ENCODE assay signal across 9 mouse cellular contexts in the genomic region with DNA sequence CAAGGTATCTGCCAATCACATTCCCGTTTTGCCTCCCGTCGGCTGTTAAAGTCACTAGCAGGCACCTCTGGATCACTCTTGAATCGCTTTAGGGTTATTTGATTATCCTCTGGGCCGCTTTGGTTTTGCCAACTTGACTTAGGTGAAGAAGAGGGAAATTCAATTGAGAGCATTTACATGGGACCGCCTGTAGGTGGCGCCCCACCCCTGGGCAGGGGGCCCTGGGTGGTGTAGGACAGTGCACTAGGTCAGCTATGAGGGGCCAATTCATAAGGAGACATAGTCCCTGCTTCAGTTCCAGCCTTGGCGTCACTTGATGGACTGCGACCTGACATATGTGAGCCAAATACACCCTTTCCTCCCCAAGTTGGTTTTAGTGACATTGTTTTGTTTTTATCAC. TPM values are rescaled to one million over a fixed set of nuclear protein-coding genes. Genes with fewer than 3 reads are reported as not detected.
DNase-seq lines count a peak whose midpoint lies in the region; ATAC-seq and TF ChIP-seq lines count a peak whose summit lies in the region.
"Had no signal": no experiment of that assay in that cellular context is flagged by ENCODE, and none has a peak within 500 bp of the region (broad histone marks: within the 10 kb centered on the region; RNA-seq: fewer than 3 reads in every experiment).

No protein-coding gene starts in this region.

- no peak overlapping the region for H3K4me2 ChIP-seq in hindbrain, postnatal 0 days (ENCODE audit: low read depth, low read length)
- no peak overlapping the region for H3K4me2 ChIP-seq in hindbrain, embryonic 16.5 days (ENCODE audit: low read length)
- H3K4me2 ChIP-seq in stomach, postnatal 0 days (replicated peaks; ENCODE audit: low read depth): no peak overlapping the region
- H3K4me2 ChIP-seq in hindbrain, embryonic 14.5 days (replicated peaks): no peak overlapping the region
- H3K4me2 ChIP-seq: limb, embryonic 13.5 days had no signal

- no peak for ATAC-seq in hindbrain, postnatal 0 days
- ATAC-seq in hindbrain, embryonic 16.5 days: no peak
- ATAC-seq in CD4-positive, CD25-positive, alpha-beta regulatory T cell, adult 4 months: peak; percentile 58
- no peak for ATAC-seq in stomach, postnatal 0 days (ENCODE audit: low FRiP score, low TSS enrichment)
- ATAC-seq in hindbrain, embryonic 14.5 days (ENCODE audit: low FRiP score): no peak

- no peak for DNase-seq in hindbrain, postnatal 0 days (ENCODE audit: low spot score)
- peak; percentile 84 for DNase-seq in adrenal gland, postnatal 14 days
- peak; percentile 31 to 37 for DNase-seq in lung, adult 18-20 months
- DNase-seq in stomach, postnatal 0 days (ENCODE audit: low spot score): peak; percentile 24
- no peak for DNase-seq in layer of hippocampus, adult 18-20 months (ENCODE audit: low spot score in 2 of 2)
- DNase-seq in hindbrain, embryonic 14.5 days (ENCODE audit: low spot score): no peak

- no peak for TF ChIP-seq EP300 in stomach, postnatal 0 days (optimal IDR thresholded peaks at IDR 0.05)

- no peak overlapping the region for H3K27ac ChIP-seq in hindbrain, postnatal 0 days
- H3K27ac ChIP-seq in hindbrain, embryonic 16.5 days (ENCODE audit: low read depth, low read length): no peak overlapping the region
- no peak overlapping the region for H3K27ac ChIP-seq in stomach, postnatal 0 days (replicated peaks)
- H3K27ac ChIP-seq in hindbrain, embryonic 14.5 days: no peak overlapping the region
- H3K27ac ChIP-seq: limb, embryonic 13.5 days had no signal

- H3K9ac ChIP-seq in hindbrain, postnatal 0 days (replicated peaks; ENCODE audit: low read length): no peak overlapping the region
- H3K9ac ChIP-seq in hindbrain, embryonic 16.5 days (ENCODE audit: low read depth, low read length): no peak overlapping the region
- H3K9ac ChIP-seq in stomach, postnatal 0 days (ENCODE audit: low read length): no peak overlapping the region
- no peak overlapping the region for H3K9ac ChIP-seq in hindbrain, embryonic 14.5 days
- H3K9ac ChIP-seq: limb, embryonic 13.5 days had no signal

- peak; percentile 72 for TF ChIP-seq CTCF in hindbrain, postnatal 0 days (IDR thresholded peaks at IDR 0.05; ENCODE audit: low read depth)
- peak; percentile 78 for TF ChIP-seq CTCF in stomach, postnatal 0 days (IDR thresholded peaks at IDR 0.05; ENCODE audit: low read depth)

- no peak overlapping the region for H3K4me3 ChIP-seq in hindbrain, postnatal 0 days (ENCODE audit: low read length)
- no peak overlapping the region for H3K4me3 ChIP-seq in hindbrain, embryonic 16.5 days (ENCODE audit: low read length)
- H3K4me3 ChIP-seq in stomach, postnatal 0 days (ENCODE audit: low read depth, low read length): no peak overlapping the region
- H3K4me3 ChIP-seq in hindbrain, embryonic 14.5 days (replicated peaks; ENCODE audit: low read length): no peak overlapping the region
- H3K4me3 ChIP-seq: limb, embryonic 13.5 days had no signal

- WGBS in hindbrain, postnatal 0 days: 48% methylated on average over 9 of the region's 9 CpGs
- WGBS in hindbrain, embryonic 16.5 days: 48% methylated on average over 9 of the region's 9 CpGs
- 48% methylated on average over 9 of the region's 9 CpGs for WGBS in stomach, postnatal 0 days
- 56% methylated on average over 9 of the region's 9 CpGs for WGBS in hindbrain, embryonic 14.5 days

- no peaks in the 10 kb centered on the region for H3K4me1 ChIP-seq in hindbrain, postnatal 0 days (ENCODE audit: insufficient read depth, low read length)
- H3K4me1 ChIP-seq in hindbrain, embryonic 16.5 days (ENCODE audit: control insufficient read depth, insufficient read depth, low read depth, low read length): no peaks in the 10 kb centered on the region
- H3K4me1 ChIP-seq in stomach, postnatal 0 days (replicated peaks; ENCODE audit: control insufficient read depth, insufficient read depth): no peaks in the 10 kb centered on the region
- no peaks in the 10 kb centered on the region for H3K4me1 ChIP-seq in hindbrain, embryonic 14.5 days (replicated peaks; ENCODE audit: control insufficient read depth, insufficient read depth, low read length)
- H3K4me1 ChIP-seq: limb, embryonic 13.5 days had no signal

- no peaks in the 10 kb centered on the region for H3K36me3 ChIP-seq in hindbrain, postnatal 0 days (ENCODE audit: insufficient read depth, low read length)
- peaks cover 4% of the 10 kb centered on the region; the same call in 1 of the 2 replicates for H3K36me3 ChIP-seq in hindbrain, embryonic 16.5 days (ENCODE audit: control insufficient read depth, insufficient read depth, low read length)
- no peaks in the 10 kb centered on the region for H3K36me3 ChIP-seq in stomach, postnatal 0 days (ENCODE audit: control insufficient read depth, insufficient read depth, low read length)
- no peaks in the 10 kb centered on the region for H3K36me3 ChIP-seq in hindbrain, embryonic 14.5 days (replicated peaks; ENCODE audit: control insufficient read depth, insufficient read depth)
- H3K36me3 ChIP-seq: limb, embryonic 13.5 days had no signal

- H3K9me3 ChIP-seq in hindbrain, postnatal 0 days (ENCODE audit: low read length): no peaks in the 10 kb centered on the region
- no peaks in the 10 kb centered on the region; the same call in 1 of the 2 replicates for H3K9me3 ChIP-seq in hindbrain, embryonic 16.5 days (ENCODE audit: control insufficient read depth, low read length)
- H3K9me3 ChIP-seq in stomach, postnatal 0 days (ENCODE audit: control insufficient read depth, low read length): no peaks in the 10 kb centered on the region
- no peaks in the 10 kb centered on the region for H3K9me3 ChIP-seq in hindbrain, embryonic 14.5 days (ENCODE audit: control insufficient read depth, low read length)

- no peaks in the 10 kb centered on the region for H3K27me3 ChIP-seq in hindbrain, postnatal 0 days (ENCODE audit: insufficient read depth, low read length)
- no peaks in the 10 kb centered on the region for H3K27me3 ChIP-seq in hindbrain, embryonic 16.5 days (replicated peaks; ENCODE audit: control insufficient read depth, insufficient read depth, low read length)
- no peaks in the 10 kb centered on the region for H3K27me3 ChIP-seq in stomach, postnatal 0 days (ENCODE audit: control insufficient read depth, insufficient read depth, low read length)
- H3K27me3 ChIP-seq in hindbrain, embryonic 14.5 days (ENCODE audit: control insufficient read depth, insufficient read depth, low read length): no peaks in the 10 kb centered on the region
- H3K27me3 ChIP-seq: limb, embryonic 13.5 days had no signal

RNA-seq across cellular contexts. Expression of a gene that starts 10.0 kb away (rescaled TPM):
- total RNA-seq in hindbrain, postnatal 0 days (2014; rRNA removed): 2.7 and 6.7 TPM in 2 replicates
- 4.7 and 5.0 TPM in 2 replicates for polyA plus RNA-seq in hindbrain, postnatal 0 days (2015; fragmentation: Nextera tagmentation; extraction: Ambion mirVana)
- polyA plus RNA-seq in hindbrain, embryonic 16.5 days (2015; fragmentation: Nextera tagmentation; extraction: Ambion mirVana): 4.5 and 4.9 TPM in 2 replicates
- polyA plus RNA-seq in CD4-positive, CD25-positive, alpha-beta regulatory T cell, adult 4 months (2017; shearing (Covaris generic)): 10 to 100 TPM; 58.0 to 62.0 TPM
- 23.0 and 35.1 TPM in 2 replicates for total RNA-seq in adrenal gland, postnatal 14 days (2021)
- 1.6 and 1.8 TPM in 2 replicates for polyA plus RNA-seq in stomach, postnatal 0 days (2015; fragmentation: Nextera tagmentation; extraction: Ambion mirVana)
- 1 to 10 TPM; 6.0 to 6.9 TPM for total RNA-seq in layer of hippocampus, adult 18-20 months (2021)
- polyA plus RNA-seq in hindbrain, embryonic 14.5 days (2014; fragmentation: Nextera tagmentation; extraction: Ambion mirVana): 4.7 and 5.8 TPM in 2 replicates

RNA-seq across cellular contexts. Expression of a gene that starts 10.1 kb away (rescaled TPM):
- total RNA-seq in hindbrain, postnatal 0 days (2014; rRNA removed): 13.2 and 15.5 TPM in 2 replicates
- polyA plus RNA-seq in hindbrain, postnatal 0 days (2015; fragmentation: Nextera tagmentation; extraction: Ambion mirVana): 10.4 and 10.5 TPM in 2 replicates
- 10.8 and 11.3 TPM in 2 replicates for polyA plus RNA-seq in hindbrain, embryonic 16.5 days (2015; fragmentation: Nextera tagmentation; extraction: Ambion mirVana)
- 1 to 10 TPM in 1 of 2 experiments, under 1 TPM in 1; 0.77 to 1.8 TPM for polyA plus RNA-seq in CD4-positive, CD25-positive, alpha-beta regulatory T cell, adult 4 months (2017; shearing (Covaris generic))
- total RNA-seq in adrenal gland, postnatal 14 days (2021): 10.2 and 11.2 TPM in 2 replicates
- 2.6 and 2.9 TPM in 2 replicates for polyA plus RNA-seq in stomach, postnatal 0 days (2015; fragmentation: Nextera tagmentation; extraction: Ambion mirVana)
- 10 to 100 TPM; 21.2 to 22.8 TPM for total RNA-seq in layer of hippocampus, adult 18-20 months (2021)
- 11.5 and 12.2 TPM in 2 replicates for polyA plus RNA-seq in hindbrain, embryonic 14.5 days (2014; fragmentation: Nextera tagmentation; extraction: Ambion mirVana)

Comparison
In these comparisons a context has a peak if more than half of its experiments do, and no peak if none do; other contexts are left out.
1. DNase-seq: peak in adrenal gland, postnatal 14 days (single experiment), lung, adult 18-20 months (2 of 2) and stomach, postnatal 0 days (single experiment); none in hindbrain, postnatal 0 days (single experiment), layer of hippocampus, adult 18-20 months (0 of 2) and hindbrain, embryonic 14.5 days (single experiment).